Mouse (Mus musculus): Measurements from ENCODE around the gene Crybg2. TPM values are rescaled to one million over a fixed set of nuclear protein-coding genes. Genes with fewer than 3 reads are reported as not detected.
A peak's percentile ranks its signal among the peaks of the same experiment; 100 is the strongest.

Crybg2 gene
- polyA plus RNA-seq, 1 experiment from 2014 or later, result 6.1 TPM

DNA sequence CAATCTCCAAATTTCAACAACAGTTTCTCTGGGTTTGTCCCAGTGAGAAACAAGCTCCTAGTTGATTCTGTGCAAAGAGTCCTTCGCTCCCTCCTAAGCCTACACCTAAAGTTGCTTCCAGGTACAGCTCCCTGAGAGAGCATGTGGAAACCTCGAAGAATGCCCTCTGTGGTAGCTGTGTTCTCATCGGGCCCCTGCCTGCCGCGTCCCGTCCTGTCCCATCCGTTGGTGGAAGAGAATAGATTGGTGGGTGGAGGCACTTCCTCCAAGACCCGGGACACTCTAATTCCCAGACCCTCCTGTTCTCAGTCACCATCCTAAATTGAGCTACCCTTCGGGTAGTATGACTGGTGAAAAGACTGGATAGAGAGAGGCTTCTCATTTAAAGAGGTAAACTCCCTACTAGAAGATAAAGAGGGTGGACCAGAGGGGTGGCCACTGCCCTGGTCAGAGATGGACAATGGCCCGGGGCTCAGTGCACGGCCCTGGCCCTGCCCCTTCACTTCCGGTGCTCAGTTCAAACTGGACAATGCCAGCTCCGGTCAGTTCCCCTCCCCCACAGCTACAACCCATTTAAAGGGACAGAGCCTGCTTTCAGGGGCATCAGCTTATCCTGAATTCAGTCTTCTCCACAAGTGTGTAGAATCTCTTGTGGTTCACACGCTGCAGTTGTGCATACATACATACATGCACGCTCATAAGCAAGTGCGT, 40.8 kb upstream of the Crybg2 start:
- Histone ChIP-seq H3K9ac (replicated peaks) (no peak overlapping the region), H3K4me3 (replicated peaks) (no peak overlapping the region), H3K36me3 (no peaks in the 10 kb centered on the region), H3K9me3 (no peaks in the 10 kb centered on the region), H3K4me1 (replicated peaks) (peaks cover 49% of the 10 kb centered on the region), H3K27ac (no peak overlapping the region), H3K27me3 (peaks cover 38% of the 10 kb centered on the region), H3K4me2 (peak overlapping the region; percentile 8; the same call in 1 of the 2 replicates)
- no peak for ATAC-seq (ENCODE audit: insufficient number of reproducible peaks, insufficient read depth, low FRiP score, low TSS enrichment, low read depth)
- 3% methylated on average over 16 of the region's 16 CpGs for WGBS

- ATAC-seq (ENCODE audit: insufficient number of reproducible peaks, insufficient read depth, low FRiP score, low TSS enrichment, low read depth), result no peak
- Histone ChIP-seq H3K4me3 (replicated peaks) (no peak overlapping the region), H3K36me3 (no peaks in the 10 kb centered on the region), H3K4me2 (no peak overlapping the region), H3K9me3 (no peaks in the 10 kb centered on the region), H3K4me1 (replicated peaks) (peaks cover 46% of the 10 kb centered on the region), H3K27me3 (peaks cover 38% of the 10 kb centered on the region), H3K9ac (replicated peaks) (no peak overlapping the region), H3K27ac (no peak overlapping the region)
- WGBS, result 1% methylated on average over 11 of the region's 11 CpGs
These were observed 40.0 kb upstream of the Crybg2 start for GRCm38 (mm10) chr4:134020621-134021020.

DNA sequence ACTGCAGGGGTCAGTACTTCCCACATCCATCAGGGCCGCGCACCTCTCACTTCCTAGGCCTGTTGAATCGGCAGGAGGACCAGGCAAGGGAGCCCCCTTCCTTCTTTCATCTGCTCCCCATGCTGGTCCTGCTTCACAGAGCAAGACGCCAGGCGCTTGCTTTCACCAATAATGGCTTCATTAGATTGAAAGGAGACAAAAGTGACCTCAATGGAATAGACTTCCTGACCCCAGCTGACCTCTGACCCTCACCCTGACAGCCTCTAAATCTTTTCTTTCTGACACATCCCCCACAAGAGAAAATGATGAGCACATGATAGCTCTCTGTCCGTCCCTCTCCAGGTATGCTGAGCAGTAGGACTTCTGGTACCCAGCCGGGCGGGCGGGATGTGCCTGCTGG, 34.8 kb upstream of the Crybg2 start:
- H3K4me3 ChIP-seq (replicated peaks), result no peak overlapping the region
- ATAC-seq (ENCODE audit: insufficient number of reproducible peaks, insufficient read depth, low FRiP score, low TSS enrichment, low read depth), result no peak
- 54% methylated on average over 9 of the region's 9 CpGs for WGBS

GRCm38 (mm10) chr4:134035953-134036352, 24.7 kb upstream of the Crybg2 start:
- H3K4me1 ChIP-seq (replicated peaks), result no peaks in the 10 kb centered on the region
- no peaks in the 10 kb centered on the region for H3K36me3 ChIP-seq
- no peak overlapping the region for H3K4me2 ChIP-seq
- 5% methylated on average over 16 of the region's 16 CpGs for WGBS
- no peak overlapping the region for H3K27ac ChIP-seq
- no peak overlapping the region for H3K9ac ChIP-seq (replicated peaks)
- H3K4me3 ChIP-seq (replicated peaks), result no peak overlapping the region
- H3K9me3 ChIP-seq, result no peaks in the 10 kb centered on the region; the same call in 1 of the 2 replicates
- H3K27me3 ChIP-seq, result no peaks in the 10 kb centered on the region
- ATAC-seq (ENCODE audit: insufficient number of reproducible peaks, insufficient read depth, low FRiP score, low TSS enrichment, low read depth), result no peak

More for the DNA sequence above, 34.8 kb upstream of the Crybg2 start:
- no peak overlapping the region for H3K27ac ChIP-seq
- 0 out of 2 replicates have a peak, but pooled peaks cover 5% of the 10 kb centered on the region for H3K9me3 ChIP-seq
- no peak overlapping the region for H3K9ac ChIP-seq (replicated peaks)
- H3K4me2 ChIP-seq, result no peak overlapping the region
- no peaks in the 10 kb centered on the region for H3K36me3 ChIP-seq
- H3K27me3 ChIP-seq, result no peaks in the 10 kb centered on the region
- no peaks in the 10 kb centered on the region for H3K4me1 ChIP-seq (replicated peaks)

- Histone ChIP-seq H3K9ac (replicated peaks) (no peak overlapping the region), H3K27me3 (no peaks in the 10 kb centered on the region), H3K27ac (no peak overlapping the region; the same call in 1 of the 2 replicates), H3K9me3 (no peaks in the 10 kb centered on the region), H3K4me1 (replicated peaks) (peaks cover 7% of the 10 kb centered on the region), H3K4me2 (no peak overlapping the region), H3K4me3 (replicated peaks) (no peak overlapping the region), H3K36me3 (no peaks in the 10 kb centered on the region)
- no peak; the same call in 1 of the 2 replicates for ATAC-seq (ENCODE audit: insufficient number of reproducible peaks, insufficient read depth, low FRiP score, low TSS enrichment, low read depth)
- WGBS, result 43% methylated on average over 9 of the region's 9 CpGs
These were observed 19.1 kb upstream of the Crybg2 start for GRCm38 (mm10) chr4:134041317-134042123.

DNA sequence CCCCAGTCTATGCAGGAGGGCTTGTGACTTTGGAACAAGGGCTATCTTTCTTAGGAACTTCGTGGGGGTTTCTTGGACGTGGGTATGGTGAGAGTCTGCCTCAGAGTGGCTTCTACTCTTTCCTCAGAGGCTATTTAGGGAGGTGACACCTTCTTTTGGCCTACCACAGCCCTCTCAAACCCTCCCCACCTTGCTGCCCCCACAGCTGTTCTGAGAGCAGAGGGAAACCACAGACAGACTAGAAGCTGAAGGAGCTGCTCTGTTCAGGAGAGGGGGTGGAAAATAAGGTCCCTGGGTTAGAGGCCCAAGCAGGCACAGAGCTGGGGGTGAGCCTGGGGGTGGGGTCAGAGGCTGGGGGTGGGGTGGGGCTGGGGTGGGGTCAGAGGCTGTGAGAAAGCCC, 17.6 kb upstream of the Crybg2 start:
- peaks cover 7% of the 10 kb centered on the region for H3K4me1 ChIP-seq (replicated peaks)
- H3K27me3 ChIP-seq, result no peaks in the 10 kb centered on the region
- H3K9me3 ChIP-seq, result no peaks in the 10 kb centered on the region
- no peak overlapping the region for H3K4me2 ChIP-seq
- H3K36me3 ChIP-seq, result no peaks in the 10 kb centered on the region
- H3K4me3 ChIP-seq (replicated peaks), result no peak overlapping the region
- 57% methylated on average over 2 of the region's 2 CpGs for WGBS
- no peak for ATAC-seq (ENCODE audit: insufficient number of reproducible peaks, insufficient read depth, low FRiP score, low TSS enrichment, low read depth)
- no peak overlapping the region for H3K27ac ChIP-seq
- H3K9ac ChIP-seq (replicated peaks), result no peak overlapping the region

GRCm38 (mm10) chr4:134047648-134048047, 13.0 kb upstream of the Crybg2 start:
- no peaks in the 10 kb centered on the region for H3K9me3 ChIP-seq
- H3K27me3 ChIP-seq, result no peaks in the 10 kb centered on the region
- no peaks in the 10 kb centered on the region for H3K4me1 ChIP-seq (replicated peaks)
- WGBS, result 46% methylated on average over 5 of the region's 5 CpGs
- no peak for ATAC-seq (ENCODE audit: insufficient number of reproducible peaks, insufficient read depth, low FRiP score, low TSS enrichment, low read depth)
- no peak overlapping the region for H3K4me3 ChIP-seq (replicated peaks)
- no peak overlapping the region for H3K9ac ChIP-seq (replicated peaks)
- no peak overlapping the region for H3K27ac ChIP-seq
- no peaks in the 10 kb centered on the region for H3K36me3 ChIP-seq
- H3K4me2 ChIP-seq, result no peak overlapping the region

GRCm38 (mm10) chr4:134051912-134052311, 8.7 kb upstream of the Crybg2 start:
- 85% methylated on average over 5 of the region's 5 CpGs for WGBS
- Histone ChIP-seq H3K4me3 (replicated peaks) (no peak overlapping the region), H3K9ac (replicated peaks) (no peak overlapping the region), H3K36me3 (no peaks in the 10 kb centered on the region), H3K27ac (no peak overlapping the region), H3K27me3 (no peaks in the 10 kb centered on the region), H3K4me2 (no peak overlapping the region), H3K4me1 (replicated peaks) (no peaks in the 10 kb centered on the region), H3K9me3 (no peaks in the 10 kb centered on the region)
- no peak for ATAC-seq (ENCODE audit: insufficient number of reproducible peaks, insufficient read depth, low FRiP score, low TSS enrichment, low read depth)

- ATAC-seq (ENCODE audit: insufficient number of reproducible peaks, insufficient read depth, low FRiP score, low TSS enrichment, low read depth), result no peak
- 36% methylated on average over 8 of the region's 8 CpGs for WGBS
These were observed 8.1 kb upstream of the Crybg2 start for GRCm38 (mm10) chr4:134052560-134052959.

GRCm38 (mm10) chr4:134053538-134053937, 7.1 kb upstream of the Crybg2 start, which contains the start of gene Zfp683:
Gene Zfp683 (plus strand): TSS chr4:134053838.
- Histone ChIP-seq H3K4me1 (replicated peaks) (no peaks in the 10 kb centered on the region), H3K27ac (no peak within 1 kb of the TSS), H3K4me3 (replicated peaks) (no peak within 1 kb of the TSS), H3K9me3 (no peaks in the 10 kb centered on the region), H3K9ac (replicated peaks) (no peak within 1 kb of the TSS), H3K4me2 (no peak within 1 kb of the TSS), H3K27me3 (peaks cover under 1% of the 10 kb centered on the region; the same call in 1 of the 2 replicates), H3K36me3 (no peaks in the 10 kb centered on the region)
- 80% methylated on average over 3 of the region's 3 CpGs for WGBS
- ATAC-seq (ENCODE audit: insufficient number of reproducible peaks, insufficient read depth, low FRiP score, low TSS enrichment, low read depth), result no peak

More at GRCm38 (mm10) chr4:134052560-134052959, 8.1 kb upstream of the Crybg2 start:
- Histone ChIP-seq H3K27ac (no peak overlapping the region), H3K27me3 (no peaks in the 10 kb centered on the region; the same call in 1 of the 2 replicates), H3K4me3 (replicated peaks) (no peak overlapping the region), H3K9me3 (no peaks in the 10 kb centered on the region), H3K36me3 (no peaks in the 10 kb centered on the region), H3K9ac (replicated peaks) (no peak overlapping the region), H3K4me2 (no peak overlapping the region), H3K4me1 (replicated peaks) (no peaks in the 10 kb centered on the region)

DNA sequence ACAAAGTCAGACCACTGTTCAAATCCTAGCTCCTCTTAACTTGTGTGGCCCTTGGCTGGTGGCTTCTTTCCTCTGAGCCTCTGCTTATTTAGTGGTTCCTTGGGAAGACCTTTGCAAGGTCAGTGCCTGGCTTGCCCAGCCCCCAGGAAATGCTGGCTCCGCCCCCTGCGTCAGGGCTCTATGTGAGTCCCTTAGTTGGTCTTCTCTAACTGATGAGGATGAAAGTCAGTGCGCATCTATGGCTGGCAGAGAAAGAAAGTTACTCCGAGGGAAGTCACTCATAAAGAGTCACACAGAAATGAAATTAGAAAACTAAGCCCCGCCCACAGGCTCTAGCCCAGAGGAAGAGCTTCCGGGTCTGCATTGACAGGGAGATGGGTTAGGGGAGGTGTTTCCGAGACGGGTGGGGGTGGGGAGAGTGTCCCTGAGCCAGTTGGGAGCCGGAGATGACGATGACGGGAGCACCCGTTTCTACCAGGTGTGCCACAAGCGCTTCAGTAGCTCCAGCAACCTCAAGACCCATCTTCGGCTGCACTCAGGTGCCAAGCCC, 2.4 kb upstream of the Crybg2 start:
- Histone ChIP-seq H3K27ac (no peak overlapping the region), H3K4me3 (replicated peaks) (no peak overlapping the region), H3K27me3 (peaks cover 42% of the 10 kb centered on the region), H3K9me3 (no peaks in the 10 kb centered on the region), H3K4me1 (replicated peaks) (no peaks in the 10 kb centered on the region; the same call in 1 of the 2 replicates), H3K4me2 (peak overlapping the region; percentile 13; the same call in 1 of the 2 replicates), H3K9ac (replicated peaks) (no peak overlapping the region), H3K36me3 (no peaks in the 10 kb centered on the region)
- no peak for ATAC-seq (ENCODE audit: insufficient number of reproducible peaks, insufficient read depth, low FRiP score, low TSS enrichment, low read depth)
- WGBS, result 24% methylated on average over 14 of the region's 14 CpGs

All from limb, embryonic 12.5 days (tissue).